Mouse (Mus musculus): ENCODE measurements around the gene Fbxw9. TPM values are rescaled to one million over a fixed set of nuclear protein-coding genes. Genes with fewer than 3 reads are reported as not detected.
A peak's percentile ranks its signal among the peaks of the same experiment; 100 is the strongest.

Gene Fbxw9
- polyA plus RNA-seq, 1 experiment from 2014 or later: 43.6 TPM

GRCm38 (mm10) chr8:85027922-85028321 lies 31.9 kb upstream of the Fbxw9 start:
- no peaks in the 10 kb centered on the region for H3K9me3 ChIP-seq (replicated peaks)
- H3K36me3 ChIP-seq: peaks cover 48% of the 10 kb centered on the region
- peak overlapping the region; percentile 89; the same call in 1 of the 2 replicates for H3K27ac ChIP-seq
- H3K4me2 ChIP-seq (replicated peaks): peak overlapping the region; percentile 78
- H3K4me1 ChIP-seq: peaks cover 40% of the 10 kb centered on the region
- H3K9ac ChIP-seq: peak overlapping the region; percentile 99
- no peaks in the 10 kb centered on the region for H3K27me3 ChIP-seq
- H3K4me3 ChIP-seq: peak overlapping the region; percentile 99
- WGBS: 32% methylated on average over 2 of the region's 2 CpGs
- no peak for ATAC-seq (ENCODE audit: low FRiP score)

DNA sequence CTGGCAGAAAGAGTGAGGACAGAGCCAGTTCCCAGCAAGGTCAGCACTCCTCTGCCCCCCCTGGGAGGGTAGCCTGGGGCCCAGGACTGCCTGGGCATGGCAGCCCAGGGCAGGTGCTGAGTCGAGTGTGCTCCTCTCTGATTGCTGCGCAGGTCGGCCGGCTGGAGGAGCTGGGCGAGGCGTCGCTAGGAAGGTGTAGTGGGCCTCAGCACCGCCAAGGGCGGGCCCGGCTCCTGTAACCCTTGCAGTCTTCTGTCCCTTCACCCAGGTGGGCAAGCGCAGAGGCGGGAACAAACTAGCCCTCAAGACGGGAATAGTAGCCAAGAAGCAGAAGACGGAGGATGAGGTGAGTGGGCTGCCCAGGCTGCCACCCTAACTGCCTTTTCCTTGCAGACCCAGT lies 30.6 kb upstream of the Fbxw9 start:
- H3K36me3 ChIP-seq: peaks cover 39% of the 10 kb centered on the region
- H3K9me3 ChIP-seq (replicated peaks): no peaks in the 10 kb centered on the region
- H3K4me2 ChIP-seq (replicated peaks): peak overlapping the region; percentile 78
- H3K4me3 ChIP-seq: no peak overlapping the region
- H3K27me3 ChIP-seq: no peaks in the 10 kb centered on the region
- ATAC-seq (ENCODE audit: low FRiP score): no peak
- H3K4me1 ChIP-seq: peaks cover 32% of the 10 kb centered on the region
- no peak overlapping the region for H3K27ac ChIP-seq
- WGBS: 95% methylated on average over 14 of the region's 14 CpGs
- H3K9ac ChIP-seq: 0 out of 2 replicates have a peak overlapping the region, but pooled peaks have one; percentile 99

DNA sequence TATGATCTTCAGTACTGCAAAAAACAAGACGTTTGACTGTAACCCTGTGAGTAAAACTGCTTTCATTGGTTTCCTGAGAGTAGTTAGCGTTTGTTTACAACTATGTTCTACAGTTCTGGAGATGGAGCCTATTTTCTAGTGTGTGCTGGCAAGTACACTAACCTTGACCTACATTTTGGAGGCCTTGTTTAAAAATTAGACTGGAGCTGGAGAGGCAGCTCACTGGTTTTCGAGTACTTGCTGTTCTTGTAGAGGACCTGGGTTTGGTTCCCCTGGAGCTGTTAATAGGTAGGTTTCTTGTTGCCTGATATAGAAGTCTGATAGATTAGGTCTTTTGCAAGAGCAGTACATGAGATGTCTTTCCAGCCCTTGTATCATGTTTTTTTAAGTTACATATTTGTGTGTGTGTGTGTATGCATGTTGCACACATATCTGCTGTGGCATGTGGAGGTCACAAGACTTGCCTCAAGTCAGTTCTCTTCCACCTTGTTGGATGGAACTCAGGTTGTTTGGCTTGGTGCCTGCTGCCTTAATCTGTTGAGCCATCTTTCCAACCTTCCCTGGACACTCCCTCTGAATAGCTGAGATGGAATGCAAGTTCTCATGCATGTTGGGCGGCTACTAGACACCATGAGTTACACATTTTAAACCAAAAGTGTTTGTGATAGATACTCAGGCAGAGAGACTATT lies 27.1 kb upstream of the Fbxw9 start:
- WGBS: 85% methylated on average over 4 of the region's 4 CpGs
- H3K4me1 ChIP-seq: peaks cover 31% of the 10 kb centered on the region
- no peak overlapping the region for H3K4me3 ChIP-seq
- H3K27me3 ChIP-seq: no peaks in the 10 kb centered on the region
- H3K4me2 ChIP-seq (replicated peaks): no peak overlapping the region
- H3K9me3 ChIP-seq (replicated peaks): no peaks in the 10 kb centered on the region
- no peak for ATAC-seq (ENCODE audit: low FRiP score)
- H3K9ac ChIP-seq: no peak overlapping the region
- H3K36me3 ChIP-seq: peaks cover 39% of the 10 kb centered on the region
- H3K27ac ChIP-seq: no peak overlapping the region

DNA sequence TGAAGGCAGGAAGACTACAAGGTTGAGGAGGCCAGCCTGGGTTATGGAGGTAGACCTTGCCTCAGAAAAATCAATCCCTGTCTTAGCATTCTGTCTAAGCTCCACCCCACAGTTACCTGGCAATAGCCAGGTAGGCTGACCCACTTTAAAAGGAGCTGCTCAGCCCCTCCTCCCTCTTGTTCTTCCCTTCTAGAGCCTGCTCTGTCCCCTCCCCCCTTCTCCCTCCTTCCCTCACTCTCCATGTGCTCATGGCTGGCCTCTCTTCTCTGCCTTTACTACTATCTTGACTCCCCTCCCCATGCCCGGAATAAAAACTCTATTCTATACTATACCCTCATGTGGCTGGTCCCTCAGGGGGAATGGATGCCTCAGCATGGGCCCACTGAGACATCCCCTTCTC lies 26.0 kb upstream of the Fbxw9 start:
- H3K27me3 ChIP-seq: no peaks in the 10 kb centered on the region
- H3K4me1 ChIP-seq: peaks cover 29% of the 10 kb centered on the region
- ATAC-seq (ENCODE audit: low FRiP score): no peak
- H3K36me3 ChIP-seq: peaks cover 39% of the 10 kb centered on the region
- no peak overlapping the region for H3K4me3 ChIP-seq
- no peak overlapping the region for H3K9ac ChIP-seq
- no peak overlapping the region; the same call in 1 of the 2 replicates for H3K27ac ChIP-seq
- H3K9me3 ChIP-seq (replicated peaks): no peaks in the 10 kb centered on the region
- 58% methylated on average over 1 of the region's 1 CpGs for WGBS
- H3K4me2 ChIP-seq (replicated peaks): no peak overlapping the region

- no peak overlapping the region for H3K9ac ChIP-seq
- WGBS: 6% methylated on average over 13 of the region's 13 CpGs
- no peaks in the 10 kb centered on the region for H3K27me3 ChIP-seq
- no peaks in the 10 kb centered on the region for H3K9me3 ChIP-seq (replicated peaks)
- no peak for ATAC-seq (ENCODE audit: low FRiP score)
- peaks cover 32% of the 10 kb centered on the region for H3K36me3 ChIP-seq
- peak overlapping the region; percentile 64 for H3K4me3 ChIP-seq
- peak overlapping the region; percentile 80 for H3K4me2 ChIP-seq (replicated peaks)
- peaks cover 26% of the 10 kb centered on the region for H3K4me1 ChIP-seq
- H3K27ac ChIP-seq: no peak overlapping the region
These were observed 25.1 kb upstream of the Fbxw9 start for GRCm38 (mm10) chr8:85034764-85035163.

GRCm38 (mm10) chr8:85035165-85035727 lies 24.6 kb upstream of the Fbxw9 start:
- Histone ChIP-seq H3K4me1 (peaks cover 26% of the 10 kb centered on the region), H3K27ac (no peak overlapping the region), H3K9ac (peak overlapping the region; percentile 79; the same call in 1 of the 2 replicates), H3K9me3 (replicated peaks) (no peaks in the 10 kb centered on the region), H3K36me3 (peaks cover 30% of the 10 kb centered on the region), H3K4me3 (peak overlapping the region; percentile 64), H3K4me2 (replicated peaks) (peak overlapping the region; percentile 80), H3K27me3 (no peaks in the 10 kb centered on the region)
- WGBS: 7% methylated on average over 12 of the region's 12 CpGs
- ATAC-seq (ENCODE audit: low FRiP score): no peak

DNA sequence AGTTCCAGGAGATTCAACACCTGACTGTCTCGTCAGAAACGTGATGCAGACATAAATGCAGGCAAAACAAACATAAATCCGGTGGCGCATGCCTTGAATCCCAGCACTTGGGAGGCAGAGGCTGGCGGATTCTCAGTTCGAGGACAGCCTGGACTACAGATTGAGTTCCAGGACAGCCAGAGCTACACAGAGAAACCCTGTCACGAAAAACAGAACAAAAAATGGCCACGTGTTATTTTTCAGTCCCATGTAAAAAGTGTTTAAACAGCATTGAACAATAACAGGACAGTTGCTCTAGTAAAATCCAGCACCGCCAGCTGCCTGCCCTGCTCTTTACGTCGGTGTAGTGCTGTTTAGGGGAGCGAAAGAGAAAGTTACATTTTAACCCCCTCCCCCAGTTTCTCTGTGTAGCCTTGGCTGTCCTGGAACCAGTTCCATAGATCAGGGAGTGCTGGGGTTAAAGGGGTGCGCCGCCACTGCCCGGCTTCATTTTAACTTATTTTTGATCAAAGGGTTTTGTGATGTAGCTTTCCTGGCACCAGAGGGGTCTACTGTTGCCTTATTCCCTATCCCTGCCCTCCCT lies 24.0 kb upstream of the Fbxw9 start:
- Histone ChIP-seq H3K27ac (peak overlapping the region; percentile 78), H3K27me3 (no peaks in the 10 kb centered on the region), H3K4me2 (replicated peaks) (peak overlapping the region; percentile 80), H3K4me3 (peak overlapping the region; percentile 64), H3K4me1 (peaks cover 26% of the 10 kb centered on the region), H3K36me3 (peaks cover 30% of the 10 kb centered on the region), H3K9ac (peak overlapping the region; percentile 79), H3K9me3 (replicated peaks) (no peaks in the 10 kb centered on the region)
- ATAC-seq (ENCODE audit: low FRiP score): no peak
- WGBS: 2% methylated on average over 15 of the region's 15 CpGs

DNA sequence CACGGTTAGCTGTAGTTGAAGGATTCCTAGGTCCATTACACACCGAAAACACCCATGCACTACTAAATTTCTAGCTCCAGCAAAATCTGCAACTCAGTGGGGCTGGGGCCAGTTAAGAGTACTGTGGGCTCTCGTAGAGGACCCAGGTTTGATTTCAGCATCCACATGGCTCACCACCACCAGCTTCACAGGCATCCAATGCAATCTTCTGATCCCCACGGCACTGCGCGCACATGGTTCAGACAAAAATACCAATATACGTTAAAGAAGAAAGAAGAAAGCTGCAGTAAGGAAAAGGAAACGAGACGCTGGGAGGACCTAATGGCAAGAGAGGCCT lies 23.5 kb upstream of the Fbxw9 start:
- Histone ChIP-seq H3K4me3 (peak overlapping the region; percentile 64), H3K27me3 (no peaks in the 10 kb centered on the region), H3K4me1 (peaks cover 26% of the 10 kb centered on the region), H3K9ac (peak overlapping the region; percentile 79), H3K27ac (peak overlapping the region; percentile 78), H3K36me3 (peaks cover 32% of the 10 kb centered on the region), H3K4me2 (replicated peaks) (peak overlapping the region; percentile 80), H3K9me3 (replicated peaks) (no peaks in the 10 kb centered on the region)
- peak; percentile 51 for ATAC-seq (ENCODE audit: low FRiP score)
- 0% methylated on average over 9 of the region's 9 CpGs for WGBS

GRCm38 (mm10) chr8:85036718-85037365 lies 23.0 kb upstream of the Fbxw9 start, which contains the start of gene Tnpo2:
Tnpo2 (plus strand) TSS chr8:85036915.
- H3K4me3 ChIP-seq: peak within 1 kb of the TSS; percentile 64
- H3K9ac ChIP-seq: peak within 1 kb of the TSS; percentile 91
- no peaks in the 10 kb centered on the region for H3K9me3 ChIP-seq (replicated peaks)

GRCm38 (mm10) chr8:85037366-85037680 lies 22.5 kb upstream of the Fbxw9 start:
- under 1% methylated on average over 14 of the region's 14 CpGs for WGBS
- peaks cover 31% of the 10 kb centered on the region for H3K36me3 ChIP-seq
- H3K4me3 ChIP-seq: peak overlapping the region; percentile 64
- H3K4me2 ChIP-seq (replicated peaks): peak overlapping the region; percentile 96
- H3K9me3 ChIP-seq (replicated peaks): no peaks in the 10 kb centered on the region
- peak; percentile 64 for ATAC-seq (ENCODE audit: low FRiP score)
- H3K9ac ChIP-seq: peak overlapping the region; percentile 91
- peak overlapping the region; percentile 98 for H3K27ac ChIP-seq
- no peaks in the 10 kb centered on the region for H3K27me3 ChIP-seq
- peaks cover 26% of the 10 kb centered on the region for H3K4me1 ChIP-seq

More at GRCm38 (mm10) chr8:85036718-85037365, 23.0 kb upstream of the Fbxw9 start, which contains the start of gene Tnpo2:
- peaks cover 26% of the 10 kb centered on the region for H3K4me1 ChIP-seq
- peak; percentile 91 for ATAC-seq (ENCODE audit: low FRiP score)
- H3K27me3 ChIP-seq: no peaks in the 10 kb centered on the region
- peak within 1 kb of the TSS; percentile 98 for H3K27ac ChIP-seq
- H3K4me2 ChIP-seq (replicated peaks): peak within 1 kb of the TSS; percentile 96
- under 1% methylated on average over 58 of the region's 59 CpGs for WGBS
- peaks cover 32% of the 10 kb centered on the region for H3K36me3 ChIP-seq

GRCm38 (mm10) chr8:85037681-85038531 lies 21.9 kb upstream of the Fbxw9 start:
- Histone ChIP-seq H3K9ac (peak overlapping the region; percentile 91), H3K36me3 (peaks cover 28% of the 10 kb centered on the region), H3K4me1 (peaks cover 26% of the 10 kb centered on the region), H3K27me3 (no peaks in the 10 kb centered on the region), H3K9me3 (replicated peaks) (no peaks in the 10 kb centered on the region), H3K27ac (peak overlapping the region; percentile 98), H3K4me3 (peak overlapping the region; percentile 64), H3K4me2 (replicated peaks) (peak overlapping the region; percentile 96)
- WGBS: 1% methylated on average over 51 of the region's 57 CpGs
- peak; percentile 14; the same call in 1 of the 2 replicates for ATAC-seq (ENCODE audit: low FRiP score)

All from hindbrain, embryonic 12.5 days (tissue).